Mouse (Mus musculus) forebrain, postnatal 0 days (tissue): ENCODE data around the gene Nodal. TPM values are rescaled to one million over a fixed set of nuclear protein-coding genes. Genes with fewer than 3 reads are reported as not detected.
"Not testable (repeated sequence)": the region's sequence is repeated elsewhere in the genome, so short reads cannot be mapped to it uniquely, and the experiment has no call there.

Source experiments
- ATAC-seq: fragments of 200-750 bp; cut with Nextera tagmentation; 2 replicates; pipeline ENCODE4 v1.8.0; 2017; ENCODE audit warnings: mild to moderate bottlenecking, moderate library complexity
- DNase-seq: peaks from one replicate; pipeline ENCODE4 v3.0.0-alpha.2; 2015
- H3K27ac ChIP-seq: fragments of 300-500 bp; sonication (generic); 2 replicates; pipeline ENCODE4 v1.5.1; 2014; ENCODE audit warnings: low read depth, mild to moderate bottlenecking, antibody characterized with exemption, low read length, moderate library complexity, mixed read lengths
- H3K27me3 ChIP-seq: fragments of 300-500 bp; sonication (generic); 2 replicates; pipeline ENCODE4 v1.6.1; 2014; ENCODE audit warnings: mild to moderate bottlenecking, low read length, mixed read lengths; ENCODE audit not compliant: insufficient read depth
- H3K36me3 ChIP-seq: fragments of 300-500 bp; sonication (generic); 2 replicates; pipeline ENCODE4 v1.6.1; 2014; ENCODE audit warnings: mild to moderate bottlenecking, moderate library complexity; ENCODE audit not compliant: insufficient read depth
- H3K4me1 ChIP-seq: fragments of 300-500 bp; sonication (generic); 2 replicates; pipeline ENCODE4 v1.6.1; 2014; ENCODE audit warnings: antibody characterized with exemption; ENCODE audit not compliant: insufficient read depth
- H3K4me2 ChIP-seq: fragments of 300-500 bp; sonication (generic); 2 replicates; pipeline ENCODE4 v1.6.1; 2014; ENCODE audit warnings: low read depth, mild to moderate bottlenecking, moderate library complexity
- H3K4me3 ChIP-seq: fragments of 300-500 bp; sonication (generic); 2 replicates; pipeline ENCODE4 v1.5.1; 2014; ENCODE audit warnings: low read depth, low read length, mixed read lengths
- H3K9ac ChIP-seq: fragments of 300-500 bp; sonication (generic); 2 replicates; pipeline ENCODE4 v1.6.1; 2014; ENCODE audit warnings: mild to moderate bottlenecking
- H3K9me3 ChIP-seq: fragments of 300-500 bp; sonication (generic); 2 replicates; pipeline ENCODE4 v1.6.1; 2016; ENCODE audit warnings: low read length
- CTCF ChIP-seq: sonication (generic); IDR thresholded peaks from 2 replicates; pipeline ENCODE4 v1.5.1; 2016; ENCODE audit warnings: antibody characterized with exemption, control low read depth, low read depth
- WGBS: fragments of 180-500 bp; shearing (Covaris S2); extraction: QIAGEN DNeasy Blood & Tissue Kit; methylation state at CpG from one replicate; pipeline ENCODE4 v1.1.7; 2014; 5-methylcytosine and 5-hydroxymethylcytosine counted together
- polyA plus RNA-seq: library from polyadenylated mRNA; unstranded; fragments of >200 nt; fragmentation: Nextera tagmentation; extraction: Ambion mirVana; gene quantifications from 2 replicates; pipeline ENCODE4 v1.2.1, GENCODE M21; 2015
- total RNA-seq: library from RNA; depleted of rRNA; stranded (reverse); fragments of >200 nt; gene quantifications from 2 replicates; pipeline ENCODE4 v1.2.3, GENCODE M21; 2014

The Nodal gene
- total and polyA plus RNA-seq, 2 experiments from 2014 or later = 0.16 TPM; not detected in 1

DNA sequence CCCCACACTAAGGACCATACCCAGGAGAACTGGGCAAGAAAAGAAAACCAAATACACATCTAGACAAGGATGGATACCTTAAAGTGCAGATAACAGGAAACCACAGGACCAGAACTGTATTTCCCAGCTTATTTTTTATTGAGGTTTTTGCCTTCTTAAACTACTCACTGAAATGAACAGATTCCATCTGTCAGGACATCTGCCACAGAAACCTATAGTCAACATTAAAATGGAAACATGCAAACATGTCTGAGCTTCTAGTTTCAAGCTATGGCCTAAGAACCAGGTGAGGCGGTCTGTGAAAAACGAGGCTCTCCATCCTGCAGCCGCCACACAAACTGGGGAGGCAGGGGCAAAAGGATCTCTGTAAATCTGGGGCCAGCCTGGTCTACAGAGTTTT lies 27.2 kb downstream of the Nodal start:
- H3K9ac ChIP-seq = no peak overlapping the region
- no peak overlapping the region for H3K4me2 ChIP-seq
- 75% methylated on average over 3 of the region's 3 CpGs for WGBS
- H3K9me3 ChIP-seq = no peaks in the 10 kb centered on the region
- TF ChIP-seq CTCF = no peak
- peaks cover 6% of the 10 kb centered on the region; the same call in 1 of the 2 replicates for H3K36me3 ChIP-seq
- no peak overlapping the region for H3K27ac ChIP-seq
- ATAC-seq (no peak), DNase-seq (no peak)
- no peaks in the 10 kb centered on the region for H3K27me3 ChIP-seq
- H3K4me1 ChIP-seq = peaks cover 17% of the 10 kb centered on the region
- H3K4me3 ChIP-seq = no peak overlapping the region

DNA sequence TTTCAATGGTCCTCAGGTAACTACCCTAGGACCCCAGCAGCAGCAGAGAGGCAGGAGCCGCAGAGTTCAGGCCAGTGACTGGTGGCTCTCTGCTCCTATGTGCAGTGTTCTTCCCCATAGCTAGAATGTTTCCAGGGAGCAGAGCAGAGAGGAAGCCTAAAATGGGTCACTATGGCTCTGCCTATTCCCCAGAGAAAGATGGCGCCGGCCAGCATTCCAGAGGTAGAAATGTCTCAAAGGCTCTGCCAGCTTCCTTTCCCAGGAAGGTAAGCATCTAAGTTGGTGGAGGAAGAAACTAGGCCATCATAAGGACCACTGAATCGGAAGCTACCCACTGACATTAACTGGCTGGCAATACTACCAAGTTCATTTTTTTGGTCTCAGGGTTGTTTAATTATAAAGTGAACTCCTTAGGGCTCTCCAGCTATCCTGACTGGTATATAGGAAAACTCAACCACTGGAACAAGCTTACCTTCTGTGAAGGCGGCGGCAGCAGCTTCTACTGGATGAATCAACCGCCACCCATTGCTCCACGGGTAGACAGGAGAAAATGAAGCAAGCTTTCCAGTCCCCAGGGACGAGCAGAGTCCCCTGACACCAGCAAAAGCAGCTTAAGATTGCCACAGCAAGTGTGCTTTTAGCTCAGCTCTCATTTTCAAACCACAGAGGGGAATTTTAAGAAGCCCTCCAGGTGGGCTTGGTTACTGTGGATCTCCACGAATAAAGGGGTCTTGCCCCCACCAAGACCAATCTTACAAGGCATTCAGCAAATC lies 30.0 kb downstream of the Nodal start:
- H3K9me3 ChIP-seq = no peaks in the 10 kb centered on the region
- DNase-seq (no peak), ATAC-seq (no peak)
- no peak overlapping the region for H3K4me3 ChIP-seq
- TF ChIP-seq CTCF = no peak
- peaks cover 6% of the 10 kb centered on the region; the same call in 1 of the 2 replicates for H3K36me3 ChIP-seq
- peaks cover 31% of the 10 kb centered on the region for H3K4me1 ChIP-seq
- no peak overlapping the region for H3K9ac ChIP-seq
- H3K4me2 ChIP-seq = no peak overlapping the region
- WGBS = 75% methylated on average over 10 of the region's 10 CpGs
- no peaks in the 10 kb centered on the region for H3K27me3 ChIP-seq
- H3K27ac ChIP-seq = no peak overlapping the region

DNA sequence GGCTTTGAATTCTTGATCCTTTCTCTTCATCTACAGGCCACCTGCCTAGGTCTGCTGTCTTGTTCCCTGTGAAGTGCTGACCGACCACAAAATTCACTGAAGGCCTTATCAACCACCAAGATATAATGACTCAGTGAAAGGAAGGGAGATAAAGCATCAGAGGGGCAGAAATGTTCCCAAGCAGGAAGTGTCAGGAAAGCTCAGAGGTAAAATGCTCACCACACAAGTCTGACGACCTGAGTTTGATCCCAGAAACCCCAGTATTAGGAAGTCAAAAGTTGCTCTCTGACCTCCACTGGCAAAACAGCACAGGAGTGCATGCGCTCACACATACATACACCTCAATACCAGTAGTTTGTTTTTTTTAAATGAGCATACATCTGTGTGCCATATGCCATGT lies 31.1 kb downstream of the Nodal start:
- Histone ChIP-seq H3K27ac (no peak overlapping the region), H3K4me1 (peaks cover 27% of the 10 kb centered on the region), H3K4me2 (no peak overlapping the region), H3K27me3 (no peaks in the 10 kb centered on the region), H3K36me3 (peaks cover 6% of the 10 kb centered on the region; the same call in 1 of the 2 replicates), H3K4me3 (no peak overlapping the region), H3K9ac (no peak overlapping the region), H3K9me3 (no peaks in the 10 kb centered on the region)
- no peak for TF ChIP-seq CTCF
- DNase-seq (no peak), ATAC-seq (no peak)
- 88% methylated on average over 3 of the region's 3 CpGs for WGBS

DNA sequence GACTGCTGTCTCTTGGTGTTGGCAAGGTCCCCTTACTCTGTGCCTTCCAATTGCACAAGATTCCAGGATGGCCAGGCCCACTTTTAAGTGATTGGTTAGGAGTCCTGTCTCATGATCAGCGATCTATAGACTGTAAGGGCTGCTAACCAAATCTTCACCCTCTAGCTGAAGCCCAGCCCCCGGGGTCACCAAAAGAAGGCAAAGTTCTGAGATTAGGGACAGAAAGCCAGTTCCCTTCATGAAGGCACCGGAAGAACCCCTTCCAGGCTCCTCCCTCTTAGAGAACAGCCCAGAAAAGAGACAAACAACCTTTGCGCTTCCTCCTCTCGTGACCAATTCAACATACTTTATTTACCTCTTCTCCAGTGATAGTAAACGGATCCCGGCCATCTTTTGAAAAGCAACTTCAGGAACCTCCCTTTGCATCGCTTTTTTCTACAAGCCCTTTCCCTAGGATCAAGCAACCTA lies 33.7 kb downstream of the Nodal start:
- H3K9ac ChIP-seq = peak overlapping the region; percentile 94
- H3K4me1 ChIP-seq = peaks cover 20% of the 10 kb centered on the region
- TF ChIP-seq CTCF = no peak
- peak overlapping the region; percentile 75 for H3K4me2 ChIP-seq
- H3K27ac ChIP-seq = peak overlapping the region; percentile 82
- no peaks in the 10 kb centered on the region for H3K9me3 ChIP-seq
- DNase-seq (no peak), ATAC-seq (no peak)
- H3K27me3 ChIP-seq = no peaks in the 10 kb centered on the region
- peak overlapping the region; percentile 97 for H3K4me3 ChIP-seq
- WGBS = 6% methylated on average over 8 of the region's 8 CpGs
- H3K36me3 ChIP-seq = peaks cover 6% of the 10 kb centered on the region; the same call in 1 of the 2 replicates

DNA sequence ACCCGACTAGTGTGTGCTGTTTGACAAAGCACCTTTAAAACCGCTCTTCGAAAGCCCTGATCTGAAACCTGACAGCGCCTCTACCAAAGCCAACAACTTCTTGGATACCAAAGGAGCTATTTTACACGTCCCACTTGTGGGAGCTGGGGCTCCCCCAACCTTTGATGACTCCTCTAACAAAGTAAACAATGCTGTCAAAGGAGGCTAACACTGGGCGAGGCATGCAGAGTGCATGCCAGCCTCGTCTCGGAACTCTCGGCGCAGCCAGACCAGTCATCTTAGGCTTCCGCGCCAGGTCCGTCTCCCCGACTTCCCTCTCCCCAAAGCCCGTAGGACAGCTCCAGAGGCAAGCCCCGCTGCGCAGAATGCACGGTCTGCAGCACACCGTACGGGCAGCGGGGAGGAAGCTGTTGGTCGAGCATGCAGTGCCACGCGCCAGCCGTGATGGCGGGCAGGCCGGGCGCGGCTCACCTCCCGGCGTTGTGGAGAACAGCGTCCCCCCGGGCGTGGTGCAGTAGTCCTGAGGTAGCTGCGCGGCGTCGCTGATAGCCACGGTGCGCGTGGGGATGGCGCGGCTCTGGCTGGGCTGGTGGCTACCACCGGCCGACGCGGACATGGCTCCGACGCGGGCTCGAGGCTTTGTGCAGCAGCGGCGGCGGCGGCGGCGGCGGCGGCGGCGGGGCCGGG lies 34.3 kb downstream of the Nodal start:
- ATAC-seq (peak; percentile 46), DNase-seq (peak; percentile 58)
- no peaks in the 10 kb centered on the region for H3K9me3 ChIP-seq
- H3K4me1 ChIP-seq = peaks cover 20% of the 10 kb centered on the region
- H3K27ac ChIP-seq = peak overlapping the region; percentile 82
- H3K27me3 ChIP-seq = no peaks in the 10 kb centered on the region
- peak overlapping the region; percentile 75 for H3K4me2 ChIP-seq
- H3K4me3 ChIP-seq = peak overlapping the region; percentile 97
- WGBS = under 1% methylated on average over 59 of the region's 62 CpGs
- TF ChIP-seq CTCF = peak; percentile 45
- peaks cover 6% of the 10 kb centered on the region; the same call in 1 of the 2 replicates for H3K36me3 ChIP-seq
- peak overlapping the region; percentile 94 for H3K9ac ChIP-seq

DNA sequence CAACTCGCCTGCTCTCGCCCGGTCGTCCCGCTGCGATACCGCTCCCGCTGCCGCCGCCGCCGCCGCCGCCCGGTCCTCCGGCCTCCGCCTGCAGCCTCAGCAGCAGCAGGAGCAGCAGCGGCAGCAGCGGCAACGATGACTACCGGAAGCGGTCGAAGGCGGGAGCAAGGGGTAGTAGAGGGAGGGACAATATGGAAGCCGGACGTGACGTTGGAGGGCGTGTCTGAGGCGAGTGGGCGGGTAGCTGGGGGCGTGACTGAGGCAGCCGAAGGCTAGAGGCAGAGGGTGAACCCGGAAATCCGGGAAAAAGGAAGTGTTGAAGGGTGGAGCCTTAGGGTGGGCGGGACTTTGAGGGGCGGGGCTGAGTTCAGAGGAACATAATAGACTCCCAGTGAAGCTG lies 34.9 kb downstream of the Nodal start, which contains the start of gene Eif4ebp2:
Eif4ebp2 (minus strand) TSS at position 17 of the 400 bp plus-strand sequence.
- H3K4me3 ChIP-seq = peak within 1 kb of the TSS; percentile 97
- H3K9me3 ChIP-seq = no peaks in the 10 kb centered on the region
- ATAC-seq = peak; percentile 99
- no peak for TF ChIP-seq CTCF
- 0 out of 2 replicates have a peak, but pooled peaks cover 3% of the 10 kb centered on the region for H3K36me3 ChIP-seq
- H3K4me1 ChIP-seq = peaks cover 20% of the 10 kb centered on the region
- DNase-seq = peak; percentile 98
- peak within 1 kb of the TSS; percentile 75 for H3K4me2 ChIP-seq
- H3K27ac ChIP-seq = peak within 1 kb of the TSS; percentile 82
- H3K9ac ChIP-seq = peak within 1 kb of the TSS; percentile 94
- H3K27me3 ChIP-seq = no peaks in the 10 kb centered on the region
- WGBS = 5% methylated on average over 26 of the region's 36 CpGs

DNA sequence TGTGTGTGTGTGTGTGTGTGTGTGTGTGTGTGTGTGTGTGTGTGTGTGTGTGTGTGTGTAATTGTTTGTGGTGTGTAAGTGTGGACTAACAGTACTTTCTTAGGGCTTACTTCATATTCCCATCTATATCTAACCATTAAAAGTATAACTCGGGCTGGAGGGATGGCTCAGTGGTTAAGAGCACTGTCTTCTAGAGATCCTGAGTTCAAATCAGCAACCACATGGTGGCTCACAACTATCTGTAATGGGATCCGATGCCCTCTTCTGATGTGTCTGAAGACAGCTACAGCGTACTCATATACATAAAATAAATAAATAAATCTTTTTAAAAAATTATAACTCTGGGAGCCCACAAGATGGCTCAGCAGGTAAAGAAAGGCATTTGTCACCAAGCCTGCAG lies 35.4 kb downstream of the Nodal start:
- H3K4me1 ChIP-seq = peaks cover 20% of the 10 kb centered on the region
- not testable (repeated sequence) for H3K27ac ChIP-seq, H3K9me3 ChIP-seq, H3K9ac ChIP-seq, DNase-seq, H3K36me3 ChIP-seq, H3K4me3 ChIP-seq, H3K27me3 ChIP-seq
- peak; percentile 2; the same call in 1 of the 2 replicates for ATAC-seq
- 78% methylated on average over 3 of the region's 3 CpGs for WGBS
- H3K4me2 ChIP-seq = peak overlapping the region; percentile 75; the same call in 1 of the 2 replicates
